Mouse (Mus musculus) gastrocnemius, adult 8-10 months (tissue): ENCODE data around the gene Rpl23. TPM values are rescaled to one million over a fixed set of nuclear protein-coding genes. Genes with fewer than 3 reads are reported as not detected.

Experiments used
- DNase-seq, 2 experiments: peaks; one replicate each; pipeline ENCODE4 v3.0.0; 2022; ENCODE audit warnings: low spot score in 2 of 2
- total RNA-seq, 4 experiments: library from RNA; stranded (reverse); gene quantifications; 2 replicates each; pipeline ENCODE4 v1.2.4; 2022

Gene Rpl23
- total RNA-seq, 4 experiments from 2014 or later = 371 to 534 (median 431) TPM

DNA sequence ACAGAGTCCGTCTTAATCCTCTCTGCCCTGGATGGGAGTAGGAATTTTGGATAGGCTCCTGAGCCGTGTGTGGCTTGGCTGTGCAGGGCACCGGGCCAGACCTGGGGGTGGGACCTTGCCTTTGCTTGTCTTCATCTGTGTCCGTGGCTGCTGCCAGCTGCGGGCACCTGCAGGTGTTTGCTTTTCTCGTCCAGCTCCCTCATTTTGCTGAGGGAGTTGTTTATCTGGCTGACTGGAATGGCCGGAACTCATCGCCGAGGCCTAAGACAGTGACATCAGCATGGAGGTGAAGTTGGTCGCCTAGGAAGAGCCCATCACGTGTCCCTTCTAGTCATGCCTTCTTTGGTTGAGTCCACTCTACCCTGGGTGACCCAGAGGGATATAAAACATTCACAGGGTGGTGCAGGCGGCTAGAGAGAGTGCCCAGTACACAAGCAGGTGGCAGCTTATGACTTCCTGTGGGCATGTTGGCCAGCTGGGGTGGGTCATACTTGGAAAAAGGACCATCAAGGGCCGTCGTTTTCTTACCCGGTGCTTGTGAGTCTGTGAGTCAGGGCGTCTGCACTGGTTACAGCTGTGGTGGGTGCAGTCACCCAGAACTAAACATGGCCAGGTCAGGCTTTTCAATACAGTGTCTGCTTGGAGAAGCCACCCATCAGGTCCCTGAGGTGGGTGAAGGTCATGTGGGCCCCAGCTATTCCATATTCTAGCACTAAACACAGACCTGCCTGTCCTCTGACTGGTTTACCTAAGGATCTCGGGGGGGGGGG, 31.7 kb upstream of the Rpl23 start:
- no peak for DNase-seq

DNA sequence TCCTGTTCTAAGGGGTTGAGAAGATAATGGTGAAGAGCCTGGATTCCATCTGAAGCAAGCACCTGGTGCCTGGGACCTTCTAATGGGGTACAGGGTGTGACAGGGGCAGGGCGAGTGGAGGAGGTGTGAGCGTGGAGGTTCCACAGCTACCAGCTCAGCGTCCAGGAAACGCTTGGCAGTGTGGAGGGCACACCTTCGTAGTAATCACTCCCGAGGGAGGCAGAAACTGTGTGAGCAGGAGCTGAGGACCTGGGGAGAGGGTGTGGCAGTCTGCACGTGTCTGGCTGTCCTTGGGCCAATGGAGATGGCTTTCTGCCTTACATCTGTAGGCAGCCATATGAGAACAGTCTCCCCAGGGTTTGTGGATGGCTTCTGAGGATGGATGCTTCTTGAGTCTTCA, 30.8 kb upstream of the Rpl23 start:
- no peak for DNase-seq

DNA sequence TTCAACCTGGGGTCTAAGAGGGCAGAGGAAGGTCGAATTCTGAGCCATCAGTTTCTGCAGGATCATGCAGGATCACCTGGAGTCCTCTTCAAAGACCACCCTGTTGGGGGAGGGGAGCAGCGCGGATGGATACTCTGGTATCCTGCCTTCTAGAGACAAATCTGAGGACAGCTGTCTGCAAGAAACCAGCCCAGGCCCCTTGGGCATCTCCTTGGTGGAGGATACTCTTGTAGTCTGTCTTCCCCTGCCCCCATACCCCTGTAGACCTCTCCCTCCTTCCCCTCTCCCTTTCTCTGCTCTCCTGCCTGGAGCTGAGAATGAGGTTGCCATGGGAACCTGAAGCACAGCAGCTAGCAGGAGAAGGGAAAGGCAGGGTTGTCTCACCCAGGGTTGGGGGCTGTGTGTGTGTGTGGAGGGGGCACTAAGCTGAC, 30.3 kb upstream of the Rpl23 start:
- DNase-seq = no peak

DNA sequence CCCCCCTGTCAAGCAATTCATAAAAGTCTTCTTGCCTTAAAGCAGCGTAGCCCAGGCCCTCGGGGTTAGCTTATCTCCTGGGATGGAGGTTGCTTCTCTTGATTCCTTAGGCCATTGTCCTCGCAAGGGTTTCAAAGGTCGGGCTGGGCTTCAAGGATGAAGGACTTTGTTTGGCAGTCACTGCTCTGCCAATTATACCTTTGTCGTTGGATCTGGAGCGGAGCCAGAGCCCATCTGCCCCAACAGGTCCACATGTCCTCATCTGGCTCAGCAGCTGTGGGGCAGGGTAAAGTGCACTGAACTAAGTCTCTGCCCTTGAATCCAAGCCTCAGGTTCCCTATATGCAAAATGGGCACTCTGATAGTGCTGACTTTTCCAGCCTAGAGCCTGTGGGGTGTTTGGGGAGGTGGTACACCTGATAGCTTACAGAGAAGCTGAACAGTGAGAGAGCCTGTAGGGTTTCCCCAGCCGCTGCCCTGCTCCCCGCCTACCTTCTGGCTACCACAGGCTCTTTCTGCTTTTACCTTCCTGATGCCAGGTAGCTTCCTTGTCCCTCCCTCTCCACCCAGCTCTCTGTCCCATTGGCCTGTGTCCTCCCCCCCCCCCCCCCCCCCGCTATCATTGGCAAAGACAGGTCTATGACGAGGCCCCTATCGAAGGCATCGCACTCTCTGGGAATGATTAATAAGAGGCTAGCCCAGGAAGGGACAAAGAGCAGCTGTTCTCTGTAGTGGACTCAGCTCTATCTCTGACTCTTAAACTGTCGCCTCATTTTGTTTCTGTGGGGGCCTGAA, 29.5 kb upstream of the Rpl23 start:
- DNase-seq = no peak

DNA sequence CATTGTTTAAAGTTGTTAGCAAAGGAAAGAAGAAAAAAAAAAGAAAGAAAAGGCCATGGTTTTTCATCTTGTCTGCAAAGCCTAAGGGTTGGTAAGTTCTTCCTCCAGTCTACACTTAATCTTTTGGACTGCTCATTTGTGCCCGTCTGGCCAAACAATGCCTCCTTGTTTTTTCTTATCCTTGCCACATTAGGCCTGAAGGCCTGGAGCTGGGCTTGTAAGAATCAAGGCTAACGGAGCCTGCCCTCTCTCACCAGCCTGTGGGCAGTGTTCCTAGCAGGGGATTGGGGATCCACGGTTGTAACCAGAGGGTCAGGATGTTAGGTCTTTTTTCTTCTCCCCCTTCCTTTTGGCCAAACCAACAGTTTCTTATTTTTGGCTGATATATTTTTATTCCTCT, 28.7 kb upstream of the Rpl23 start:
- DNase-seq = no peak

DNA sequence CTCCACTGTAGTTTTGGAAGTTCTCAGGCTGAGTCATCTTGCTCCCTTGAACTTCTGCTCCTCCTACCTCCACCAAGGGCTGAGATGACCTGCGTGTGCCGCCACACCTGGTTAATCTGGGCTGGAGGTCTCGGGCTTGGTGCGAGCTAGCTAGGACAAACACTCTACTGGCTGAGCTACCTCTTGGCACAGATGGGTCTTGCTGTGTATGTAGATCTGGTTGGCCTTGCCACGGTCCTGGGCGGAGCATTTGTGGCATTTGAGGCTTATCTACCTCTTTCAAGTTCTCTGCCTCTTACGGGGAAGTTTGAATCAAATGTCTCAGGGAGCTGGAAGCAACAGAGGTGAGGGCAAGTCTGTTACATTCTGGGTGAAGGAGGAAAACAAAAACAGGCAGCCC, 28.1 kb upstream of the Rpl23 start:
- DNase-seq = no peak

DNA sequence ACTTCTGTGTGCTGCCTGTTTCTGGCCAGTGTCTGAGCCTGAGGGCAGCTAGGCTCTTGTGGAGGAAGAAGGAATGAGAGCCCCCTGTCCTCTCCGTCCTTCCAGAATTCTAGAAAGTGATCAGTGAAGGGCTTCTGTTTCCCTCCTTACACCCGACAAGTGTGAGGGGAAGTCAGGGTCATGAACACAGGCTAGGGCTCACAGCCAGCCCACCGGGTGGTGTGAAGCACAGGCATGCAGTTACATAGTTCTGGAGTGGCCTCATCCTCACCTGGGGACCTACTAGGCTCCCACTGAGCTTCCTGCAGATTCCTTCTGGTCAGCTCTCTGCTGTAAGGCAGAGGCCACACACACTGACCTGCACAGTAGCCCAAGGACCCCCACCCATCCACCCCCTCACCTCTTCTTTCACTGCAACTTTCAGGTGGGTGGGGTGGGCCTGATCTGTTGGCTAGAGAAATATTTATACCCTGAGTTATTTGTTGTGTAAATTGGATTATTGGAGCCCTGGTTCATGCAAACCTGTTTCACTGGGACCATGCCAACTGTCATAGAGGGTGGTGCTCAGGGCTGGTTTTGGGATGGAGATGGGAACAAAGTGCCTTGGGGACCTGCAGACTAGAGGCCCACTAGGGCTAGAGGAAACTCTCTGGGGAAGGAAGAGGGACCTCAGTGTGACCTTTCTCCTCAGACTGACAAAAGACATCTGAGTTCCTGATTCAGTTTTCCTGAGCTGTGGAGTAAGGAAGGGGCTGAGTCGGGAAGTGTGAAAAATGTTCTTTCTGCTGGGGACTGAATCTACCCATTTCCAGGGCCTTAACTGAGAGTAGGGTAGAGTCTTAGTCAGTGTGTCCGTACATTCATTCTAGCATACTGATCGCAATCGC, 27.2 kb upstream of the Rpl23 start:
- no peak for DNase-seq

DNA sequence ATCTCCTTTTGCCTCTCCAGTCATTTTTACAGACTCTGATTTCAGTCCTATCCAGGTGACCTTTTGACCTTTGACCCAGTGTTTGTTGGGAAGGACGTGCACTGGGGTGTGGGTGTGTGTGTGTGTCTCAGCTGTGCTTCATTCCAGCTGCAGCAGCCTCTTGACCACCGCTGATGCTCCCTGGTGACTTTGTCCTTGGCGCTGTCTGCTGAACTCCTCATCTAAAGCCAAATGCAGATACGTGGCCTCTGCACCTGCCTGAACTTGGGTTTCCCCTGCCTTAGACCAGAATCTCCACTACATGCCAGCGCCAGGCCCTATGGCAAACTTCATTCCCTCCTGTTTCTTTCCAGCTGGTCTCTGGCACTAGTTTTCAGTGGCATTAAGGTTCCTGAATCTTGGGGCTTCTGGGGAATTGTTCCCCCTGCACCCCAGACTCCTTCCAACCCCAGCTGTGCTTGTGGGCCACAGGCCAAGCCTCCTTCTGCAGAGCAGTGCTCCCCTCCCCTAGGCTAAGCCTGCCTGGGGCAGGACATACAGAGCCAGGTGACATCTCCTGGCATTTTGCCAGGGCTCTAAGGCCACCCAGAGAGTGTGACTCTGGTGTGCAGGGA, 26.5 kb upstream of the Rpl23 start:
- DNase-seq = no peak

DNA sequence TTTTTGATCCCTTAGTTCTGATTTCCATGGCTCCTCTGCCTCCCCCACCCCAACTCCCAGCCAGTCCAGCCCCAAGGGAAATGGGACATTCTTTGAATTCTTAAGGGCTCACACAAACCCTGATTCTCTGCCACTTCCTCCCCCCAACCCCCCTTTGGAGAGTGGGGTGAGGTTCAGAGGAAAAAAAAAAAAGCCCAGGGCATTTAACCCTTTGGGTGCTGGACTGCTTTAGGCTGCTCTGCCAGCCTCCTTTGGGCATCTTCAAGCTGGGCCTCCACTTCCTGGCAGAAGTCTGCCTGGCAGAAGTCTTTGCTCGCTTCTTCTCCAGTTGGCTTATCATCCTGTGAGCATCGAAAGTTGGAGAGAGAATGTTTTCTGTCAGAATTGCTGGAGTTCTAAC, 25.9 kb upstream of the Rpl23 start:
- DNase-seq = no peak

DNA sequence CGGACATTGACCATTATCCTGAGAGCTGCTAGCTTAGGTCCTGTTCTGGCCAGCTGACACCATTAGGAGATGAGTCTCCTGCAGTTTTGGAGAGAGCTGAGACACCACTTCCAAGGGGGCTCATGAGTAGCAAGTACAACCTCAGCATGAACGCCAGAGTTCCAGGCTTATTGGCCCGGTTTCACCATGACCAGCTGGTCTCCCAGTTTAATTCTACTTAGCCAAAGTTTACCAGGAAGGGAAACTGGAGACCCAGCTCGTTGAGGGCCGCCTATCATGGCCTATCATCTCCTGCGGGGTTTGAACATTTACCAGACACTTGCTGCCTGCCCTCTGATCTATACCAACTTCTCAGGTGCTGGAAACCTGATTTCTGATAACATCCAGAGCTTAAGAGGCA, 25.4 kb upstream of the Rpl23 start:
- no peak for DNase-seq

DNA sequence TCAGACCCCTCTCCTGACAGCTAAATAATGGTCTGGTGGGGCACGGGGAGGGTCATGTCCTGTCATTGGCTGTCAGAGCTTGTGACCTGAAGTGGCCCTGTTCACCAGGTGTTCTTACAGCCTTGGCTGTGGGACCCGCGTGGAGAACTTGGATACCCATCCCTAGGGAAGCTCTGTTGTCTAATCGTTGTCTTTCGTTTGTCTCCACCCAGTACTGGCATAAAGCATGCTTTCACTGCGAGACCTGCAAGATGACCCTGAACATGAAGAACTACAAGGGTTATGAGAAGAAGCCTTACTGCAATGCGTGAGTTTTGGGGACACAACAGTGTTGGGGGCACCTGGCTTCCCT, 24.4 kb upstream of the Rpl23 start:
- no peak for DNase-seq

DNA sequence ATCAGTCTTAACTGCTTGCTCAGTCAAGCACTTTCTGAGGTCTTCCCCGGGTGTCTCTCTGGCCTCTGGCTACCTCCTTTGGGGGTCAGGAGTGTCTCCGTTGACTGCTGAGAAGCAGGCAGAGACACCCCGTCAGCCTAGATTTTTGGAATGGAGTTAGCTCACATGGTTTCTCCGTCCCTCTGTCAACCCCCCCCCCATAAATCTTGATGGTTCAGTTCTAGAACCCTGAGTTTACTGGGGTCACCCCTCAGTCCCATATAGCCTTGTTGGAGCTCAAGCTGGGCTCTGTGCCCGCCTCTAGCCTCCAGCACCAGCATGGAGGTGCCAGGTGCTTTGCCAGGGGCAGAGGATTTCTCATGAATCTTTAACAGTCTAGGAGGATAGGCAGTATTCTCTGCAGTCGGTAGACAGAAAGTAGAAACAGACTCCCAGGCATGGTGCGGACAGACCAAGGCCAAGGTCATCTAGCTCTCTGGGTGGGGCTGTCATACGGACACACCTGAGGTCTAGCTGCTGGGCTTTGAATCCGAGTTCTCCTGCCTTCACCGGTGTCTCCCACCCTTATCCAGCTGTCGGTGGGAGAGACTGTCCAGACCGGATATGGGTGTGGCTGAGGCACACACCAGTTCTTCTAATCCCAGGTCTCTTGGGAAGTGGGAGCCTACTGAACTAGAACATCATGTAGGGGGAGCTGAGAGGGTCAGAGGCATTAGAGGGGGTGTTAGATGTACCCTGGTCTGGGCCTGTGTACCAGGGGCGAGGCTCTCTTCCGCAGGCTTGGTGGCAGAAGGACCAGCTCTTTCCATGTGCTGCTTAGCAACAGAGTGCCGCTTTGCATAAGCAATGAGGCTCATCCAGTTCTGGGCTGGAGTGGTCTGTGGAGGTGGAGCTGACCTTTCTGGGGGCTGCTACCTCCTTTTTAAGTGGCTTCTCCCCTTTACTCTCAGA, 23.7 kb upstream of the Rpl23 start:
- no peak for DNase-seq

DNA sequence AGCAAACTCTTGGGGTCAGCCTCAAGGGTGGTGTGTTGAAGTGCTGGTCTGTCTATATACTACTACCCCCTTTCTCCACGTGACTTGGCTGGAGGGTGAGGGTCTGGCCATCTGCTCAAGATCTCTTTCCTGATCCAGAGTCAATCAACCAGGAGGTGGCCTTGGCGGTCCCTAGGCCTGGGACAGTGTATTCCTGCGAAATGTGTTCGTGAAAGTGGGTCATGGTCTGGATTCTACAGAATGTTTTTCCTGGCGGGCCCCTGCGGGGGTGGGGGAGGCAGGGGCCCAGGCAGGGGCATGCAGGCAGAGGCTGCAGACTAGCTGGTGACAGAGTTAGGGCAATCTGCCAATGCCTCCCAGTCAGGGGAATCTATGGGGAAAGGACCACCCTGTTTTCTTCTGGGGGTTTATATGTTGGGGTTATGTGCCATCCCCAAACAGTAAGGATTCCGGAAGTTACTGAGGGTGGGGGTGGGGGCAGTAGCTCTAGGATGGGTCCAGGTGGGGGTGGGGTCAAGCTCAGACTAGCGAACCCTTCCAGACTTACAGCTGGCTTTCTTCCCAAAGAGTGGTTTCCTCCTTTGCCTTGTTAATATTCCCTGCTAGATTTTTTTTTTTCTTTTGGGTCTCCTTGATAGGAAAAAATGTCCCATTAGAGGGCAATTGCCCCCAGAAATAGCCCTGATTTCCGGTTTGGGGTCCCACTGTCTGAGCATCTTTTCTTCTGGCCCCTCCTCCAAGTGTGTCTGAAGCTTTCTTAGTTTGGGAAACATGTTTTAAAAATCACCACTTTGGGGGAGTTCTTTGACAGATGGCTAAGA, 22.8 kb upstream of the Rpl23 start:
- DNase-seq = no peak

DNA sequence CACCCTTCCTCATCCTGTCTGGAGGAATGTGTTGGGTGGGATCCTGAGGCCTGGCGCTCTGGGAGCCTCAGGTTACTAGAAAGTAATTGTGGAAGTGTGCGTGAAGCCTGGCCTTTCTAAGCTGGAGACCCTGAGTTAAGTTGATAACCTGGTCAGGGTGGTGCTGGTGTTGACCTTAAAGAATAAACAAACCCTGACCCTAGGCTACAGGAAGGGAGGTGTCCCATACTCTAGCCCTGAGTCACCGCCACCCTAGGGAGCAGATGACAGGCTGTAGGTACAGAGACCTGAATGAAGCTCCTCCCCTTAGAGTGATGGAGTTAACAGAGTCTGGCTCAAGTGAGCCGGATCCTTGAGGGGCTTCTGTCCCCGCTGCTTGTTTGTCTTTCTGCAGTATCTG, 21.6 kb upstream of the Rpl23 start:
- DNase-seq = no peak

DNA sequence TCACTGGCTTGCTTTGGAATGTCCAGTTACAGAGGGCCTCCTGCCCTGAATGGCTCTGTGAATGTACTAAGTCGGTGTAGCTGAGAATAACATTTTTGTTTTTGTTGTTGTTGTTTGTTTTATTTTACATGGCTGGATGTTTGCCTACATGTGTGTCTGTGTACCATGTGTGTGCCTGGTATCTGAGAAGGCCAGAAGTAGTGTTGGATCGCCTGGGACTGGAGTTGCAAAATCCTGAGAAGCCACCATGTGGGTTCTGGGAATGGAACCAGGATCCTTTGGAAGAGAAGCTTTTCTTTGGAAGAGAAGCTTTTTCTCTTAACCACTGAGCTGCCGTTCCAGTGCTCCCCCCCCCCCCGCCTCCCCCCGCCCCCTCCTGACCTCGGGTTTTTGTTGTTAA, 20.3 kb upstream of the Rpl23 start:
- no peak for DNase-seq

DNA sequence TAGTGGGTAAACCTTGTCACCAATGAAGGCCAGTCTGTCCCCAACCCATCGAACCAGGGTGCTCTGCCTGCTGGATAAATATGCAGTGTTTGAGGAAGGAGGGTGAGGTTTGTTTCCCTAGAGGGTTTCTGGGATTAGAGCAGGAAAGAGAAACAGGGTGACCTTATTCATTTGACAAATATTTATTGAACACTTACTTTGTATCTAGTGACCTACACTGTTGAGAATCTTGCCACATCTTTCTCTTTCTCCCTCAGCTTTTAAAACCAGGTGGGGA, 19.9 kb upstream of the Rpl23 start:
- DNase-seq = no peak

DNA sequence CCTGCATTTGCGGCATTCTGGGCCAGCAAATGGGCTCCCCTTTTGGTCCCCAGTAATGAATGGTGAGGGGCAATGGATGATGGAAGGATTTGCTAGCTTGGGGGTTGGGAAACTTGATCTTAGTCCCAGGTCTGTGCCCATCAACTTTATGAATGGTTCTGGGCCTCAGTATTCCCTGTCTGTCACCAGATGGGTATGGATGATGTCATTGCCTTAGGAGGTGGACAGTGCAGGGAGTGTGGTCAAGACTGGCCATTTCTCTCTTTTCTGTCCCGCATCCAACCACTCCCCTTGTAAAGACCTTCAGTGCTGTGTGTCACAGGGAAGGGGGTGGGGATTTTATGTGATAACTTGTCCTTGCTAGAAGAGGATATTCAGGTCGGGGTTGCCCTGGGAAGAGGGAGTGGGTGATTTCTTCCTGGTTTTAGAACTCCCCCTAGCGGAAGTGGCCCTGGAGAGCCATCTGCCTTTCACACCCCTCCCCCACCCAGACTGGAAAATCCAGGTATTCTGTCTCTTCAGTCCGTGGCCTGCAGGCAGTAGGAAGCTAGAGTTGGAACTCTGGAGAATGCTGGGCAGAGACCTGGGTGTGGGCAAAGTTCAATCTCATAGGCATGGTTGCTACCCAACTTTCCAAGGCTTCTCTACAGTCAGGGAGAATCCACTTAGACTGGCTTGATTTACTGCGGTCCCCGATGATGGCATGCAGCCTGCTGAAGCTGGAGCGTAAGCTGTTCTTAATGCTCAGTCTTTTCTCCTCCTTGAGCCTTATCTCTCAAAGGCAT, 19.4 kb upstream of the Rpl23 start:
- no peak for DNase-seq

DNA sequence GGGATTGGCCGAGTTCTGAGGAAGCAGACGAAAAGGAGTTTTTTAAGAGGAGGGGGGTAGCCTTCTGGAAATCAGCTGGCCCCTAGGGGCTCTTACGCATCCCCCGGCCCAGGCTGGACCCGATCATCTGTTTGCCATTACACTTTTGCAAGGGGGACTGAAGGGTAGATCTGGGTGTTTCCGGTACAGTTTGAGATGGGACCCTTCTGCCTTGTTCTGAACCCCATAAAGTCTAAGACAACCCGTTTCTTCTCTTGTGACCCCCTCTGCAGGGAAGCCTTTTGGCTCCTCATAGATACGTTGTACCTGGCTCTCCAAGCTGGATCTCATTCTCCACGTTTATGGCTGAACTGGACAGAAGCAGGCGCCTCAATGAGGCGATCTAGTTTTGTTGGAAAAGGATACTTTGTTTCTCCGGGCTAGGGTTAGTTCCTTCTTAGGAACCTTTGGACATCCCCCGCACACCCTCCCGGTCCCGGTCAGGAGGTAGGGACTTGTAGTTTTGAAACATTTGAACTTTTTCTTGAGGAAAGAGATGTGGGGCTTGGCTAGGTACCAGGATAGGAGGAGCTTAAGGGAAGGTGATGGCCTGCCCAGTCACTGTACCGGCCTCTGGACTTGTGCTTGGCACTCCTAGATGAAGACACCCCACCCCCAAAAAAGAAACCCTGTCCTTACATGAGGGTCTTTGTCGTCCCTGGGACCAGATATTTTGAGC, 18.6 kb upstream of the Rpl23 start:
- DNase-seq = no peak
